Mouse (Mus musculus) E14TG2a.4 (cell line): Measurements from ENCODE around the gene Cdc42ep1.

Source experiments
- CTCF ChIP-seq: conservative IDR thresholded peaks from 2 replicates; pipeline ENCODE4 v1.5.1; 2014; ENCODE audit warnings: low read length
- NANOG ChIP-seq: IDR thresholded peaks from 2 replicates; pipeline ENCODE4 v1.6.1; 2014; ENCODE audit warnings: borderline replicate concordance, low read length, mixed read lengths
- POU5F1 ChIP-seq: IDR thresholded peaks from 2 replicates; pipeline ENCODE4 v1.6.1; 2014; ENCODE audit warnings: low read length, borderline replicate concordance

GRCm38 (mm10) chr15:78807141-78807540, 35.3 kb upstream of the Cdc42ep1 start:
- TF ChIP-seq CTCF, result no peak
- TF ChIP-seq NANOG, result no peak
- TF ChIP-seq POU5F1, result no peak
